Mouse (Mus musculus): ENCODE results near the gene Gnat2. TPM values are rescaled to one million over a fixed set of nuclear protein-coding genes. Genes with fewer than 3 reads are reported as not detected.

Gnat2 gene
- polyA plus RNA-seq, 1 experiment from 2014 or later: 0.33 TPM

DNA sequence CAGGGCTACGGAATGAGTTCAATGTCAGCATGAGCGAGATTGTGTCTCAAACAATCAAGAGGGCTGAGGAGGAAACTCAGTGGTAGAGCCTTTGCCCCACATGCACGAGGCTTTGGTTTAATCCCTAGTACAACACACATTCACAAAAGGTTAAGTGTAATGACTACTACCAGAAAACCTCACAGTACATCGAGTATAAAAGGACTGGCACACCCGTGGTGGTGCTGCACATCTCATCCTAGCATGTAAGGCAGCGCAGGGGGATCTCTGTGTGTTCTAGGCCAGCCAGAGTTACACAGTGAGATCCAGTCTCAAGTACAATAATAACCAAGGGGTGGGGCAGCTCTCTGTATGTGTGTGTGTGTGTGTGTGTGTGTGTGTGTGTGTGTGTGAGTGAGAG is 24.9 kb downstream of the Gnat2 start:
- 87% methylated on average over 6 of the region's 6 CpGs for WGBS
- no peak for DNase-seq (ENCODE audit: low spot score)

GRCm38 (mm10) chr3:108121101-108121500 is 28.5 kb downstream of the Gnat2 start:
- Histone ChIP-seq H3K4me2 (ENCODE audit: low read depth, low read length, severe bottlenecking) (no peak overlapping the region), H3K27me3 (ENCODE audit: control insufficient read depth, insufficient read depth, low read length) (no peaks in the 10 kb centered on the region), H3K9me3 (ENCODE audit: control insufficient read depth, low read length) (no peaks in the 10 kb centered on the region), H3K4me3 (ENCODE audit: low read depth, low read length) (no peak overlapping the region), H3K27ac (ENCODE audit: low read depth, low read length) (no peak overlapping the region), H3K36me3 (ENCODE audit: control insufficient read depth, insufficient read depth, low read length) (no peaks in the 10 kb centered on the region; the same call in 1 of the 2 replicates), H3K4me1 (replicated peaks; ENCODE audit: control insufficient read depth, insufficient read depth, low read length) (no peaks in the 10 kb centered on the region), H3K9ac (ENCODE audit: low read length) (no peak overlapping the region)
- DNase-seq (ENCODE audit: low spot score) (no peak), ATAC-seq (replicated peaks; ENCODE audit: low FRiP score) (no peak)
- WGBS: 96% methylated on average over 3 of the region's 3 CpGs

More for the DNA sequence above, 24.9 kb downstream of the Gnat2 start:
- Histone ChIP-seq H3K9me3 (ENCODE audit: control insufficient read depth, low read length) (no peaks in the 10 kb centered on the region), H3K4me1 (replicated peaks; ENCODE audit: control insufficient read depth, insufficient read depth, low read length) (no peaks in the 10 kb centered on the region), H3K36me3 (ENCODE audit: control insufficient read depth, insufficient read depth, low read length) (peaks cover 3% of the 10 kb centered on the region; the same call in 1 of the 2 replicates), H3K4me3 (ENCODE audit: low read depth, low read length) (no peak overlapping the region), H3K27ac (ENCODE audit: low read depth, low read length) (no peak overlapping the region), H3K4me2 (ENCODE audit: low read depth, low read length, severe bottlenecking) (no peak overlapping the region), H3K9ac (ENCODE audit: low read length) (no peak overlapping the region), H3K27me3 (ENCODE audit: control insufficient read depth, insufficient read depth, low read length) (no peaks in the 10 kb centered on the region)
- no peak for ATAC-seq (replicated peaks; ENCODE audit: low FRiP score)

DNA sequence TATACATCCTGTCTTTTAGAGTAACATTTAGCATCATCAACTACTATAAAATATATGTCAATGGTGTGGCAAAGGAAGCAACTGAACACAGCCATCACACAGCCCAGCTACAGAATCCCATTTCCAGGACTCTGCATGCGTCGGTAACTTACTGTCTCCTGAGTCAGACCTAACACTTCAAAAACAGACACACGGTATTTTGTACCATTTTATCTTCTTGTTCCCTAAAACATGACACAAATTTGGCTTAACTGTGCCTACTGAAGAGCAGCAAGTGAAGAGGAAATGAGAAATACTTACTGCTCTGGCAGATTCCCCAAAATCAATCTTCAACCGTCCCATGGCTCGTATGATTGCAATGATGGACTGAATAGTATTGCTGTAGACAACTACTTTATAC is 30.7 kb downstream of the Gnat2 start:
- Histone ChIP-seq H3K4me1 (replicated peaks; ENCODE audit: control insufficient read depth, insufficient read depth, low read length) (no peaks in the 10 kb centered on the region), H3K9me3 (ENCODE audit: control insufficient read depth, low read length) (no peaks in the 10 kb centered on the region), H3K36me3 (ENCODE audit: control insufficient read depth, insufficient read depth, low read length) (no peaks in the 10 kb centered on the region; the same call in 1 of the 2 replicates), H3K9ac (ENCODE audit: low read length) (no peak overlapping the region), H3K27me3 (ENCODE audit: control insufficient read depth, insufficient read depth, low read length) (no peaks in the 10 kb centered on the region), H3K27ac (ENCODE audit: low read depth, low read length) (no peak overlapping the region), H3K4me3 (ENCODE audit: low read depth, low read length) (no peak overlapping the region), H3K4me2 (ENCODE audit: low read depth, low read length, severe bottlenecking) (no peak overlapping the region)
- no peak for ATAC-seq (replicated peaks; ENCODE audit: low FRiP score)
- DNase-seq (ENCODE audit: low spot score): no peak
- 95% methylated on average over 5 of the region's 5 CpGs for WGBS

- Histone ChIP-seq H3K9ac (ENCODE audit: low read length) (no peak overlapping the region), H3K9me3 (ENCODE audit: control insufficient read depth, low read length) (no peaks in the 10 kb centered on the region), H3K4me1 (replicated peaks; ENCODE audit: control insufficient read depth, insufficient read depth, low read length) (no peaks in the 10 kb centered on the region), H3K4me3 (ENCODE audit: low read depth, low read length) (no peak overlapping the region), H3K27ac (ENCODE audit: low read depth, low read length) (no peak overlapping the region), H3K36me3 (ENCODE audit: control insufficient read depth, insufficient read depth, low read length) (no peaks in the 10 kb centered on the region; the same call in 1 of the 2 replicates), H3K27me3 (ENCODE audit: control insufficient read depth, insufficient read depth, low read length) (no peaks in the 10 kb centered on the region), H3K4me2 (ENCODE audit: low read depth, low read length, severe bottlenecking) (no peak overlapping the region)
- ATAC-seq (replicated peaks; ENCODE audit: low FRiP score) (no peak), DNase-seq (ENCODE audit: low spot score) (no peak)
- WGBS: 75% methylated on average over 1 of the region's 1 CpGs
These were observed 31.5 kb downstream of the Gnat2 start for GRCm38 (mm10) chr3:108124131-108124530.

DNA sequence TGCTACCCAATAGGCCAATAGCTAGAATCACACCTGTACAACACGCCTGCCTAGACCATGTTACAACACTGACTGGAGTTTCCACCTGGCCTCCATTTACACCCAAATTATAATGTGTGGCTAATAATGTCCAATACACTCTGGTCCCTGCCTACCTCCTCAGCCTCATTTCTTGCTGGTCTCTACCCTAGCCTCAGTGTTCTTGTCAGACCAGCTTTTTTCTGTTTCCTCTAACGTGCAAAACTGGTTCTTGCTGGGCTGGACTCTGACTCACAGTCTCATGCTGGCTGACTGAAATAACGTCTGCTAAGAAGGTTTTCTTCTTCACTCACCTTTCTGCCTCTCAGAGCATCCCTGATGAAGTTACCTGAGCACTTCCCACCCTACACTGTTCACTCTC is 33.7 kb downstream of the Gnat2 start:
- ATAC-seq (replicated peaks; ENCODE audit: low FRiP score): no peak
- no peak for DNase-seq (ENCODE audit: low spot score)
- Histone ChIP-seq H3K4me3 (ENCODE audit: low read depth, low read length) (no peak overlapping the region), H3K36me3 (ENCODE audit: control insufficient read depth, insufficient read depth, low read length) (no peaks in the 10 kb centered on the region; the same call in 1 of the 2 replicates), H3K9me3 (ENCODE audit: control insufficient read depth, low read length) (no peaks in the 10 kb centered on the region), H3K4me1 (replicated peaks; ENCODE audit: control insufficient read depth, insufficient read depth, low read length) (no peaks in the 10 kb centered on the region; the same call in 1 of the 2 replicates), H3K9ac (ENCODE audit: low read length) (no peak overlapping the region), H3K27me3 (ENCODE audit: control insufficient read depth, insufficient read depth, low read length) (no peaks in the 10 kb centered on the region), H3K4me2 (ENCODE audit: low read depth, low read length, severe bottlenecking) (no peak overlapping the region), H3K27ac (ENCODE audit: low read depth, low read length) (no peak overlapping the region)
- WGBS: 91% methylated on average over 3 of the region's 3 CpGs

DNA sequence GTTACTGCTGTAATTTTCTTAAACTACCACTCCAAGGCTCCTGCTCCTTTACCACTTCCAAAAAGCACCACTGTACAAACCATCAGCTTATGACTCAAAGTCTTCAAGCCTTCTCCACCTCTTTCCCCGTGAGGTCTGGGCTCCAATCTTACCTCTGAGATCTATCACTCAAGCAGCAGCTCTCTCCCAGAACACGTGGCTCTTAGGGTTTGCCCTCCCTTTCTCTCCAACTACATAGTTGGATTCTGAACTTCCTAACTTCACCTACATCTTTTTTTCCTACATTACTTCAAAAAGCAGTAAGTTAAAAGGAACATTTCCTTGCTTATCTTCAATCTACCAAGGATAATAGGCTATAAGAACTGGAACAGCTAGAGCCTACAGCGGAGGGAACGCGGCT is 35.9 kb downstream of the Gnat2 start:
- Histone ChIP-seq H3K27me3 (ENCODE audit: control insufficient read depth, insufficient read depth, low read length) (no peaks in the 10 kb centered on the region), H3K36me3 (ENCODE audit: control insufficient read depth, insufficient read depth, low read length) (no peaks in the 10 kb centered on the region), H3K4me2 (ENCODE audit: low read depth, low read length, severe bottlenecking) (no peak overlapping the region), H3K27ac (ENCODE audit: low read depth, low read length) (no peak overlapping the region), H3K4me3 (ENCODE audit: low read depth, low read length) (no peak overlapping the region), H3K9ac (ENCODE audit: low read length) (no peak overlapping the region), H3K4me1 (replicated peaks; ENCODE audit: control insufficient read depth, insufficient read depth, low read length) (no peaks in the 10 kb centered on the region; the same call in 1 of the 2 replicates), H3K9me3 (ENCODE audit: control insufficient read depth, low read length) (no peaks in the 10 kb centered on the region)
- no peak for ATAC-seq (replicated peaks; ENCODE audit: low FRiP score)
- no peak for DNase-seq (ENCODE audit: low spot score)
- WGBS: 81% methylated on average over 5 of the region's 5 CpGs

DNA sequence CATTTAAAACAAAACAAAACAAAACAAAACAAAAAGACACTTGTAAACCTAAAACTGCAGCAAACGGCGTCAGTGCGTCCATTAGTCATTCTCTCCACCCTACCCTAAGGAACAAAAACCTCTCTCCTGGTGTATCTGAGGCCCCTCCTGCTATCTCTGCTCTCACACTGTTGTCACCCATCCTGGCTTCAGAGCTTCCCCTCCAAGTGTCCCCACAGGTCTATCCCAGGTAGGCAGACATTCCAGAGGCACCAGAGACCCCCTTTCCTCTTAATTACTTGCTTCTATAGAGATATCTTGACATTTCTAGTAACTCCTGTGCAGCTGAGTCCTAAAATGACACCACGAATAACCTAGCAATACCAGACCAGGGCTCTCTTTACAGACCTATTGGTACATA is 36.8 kb downstream of the Gnat2 start:
- ATAC-seq (replicated peaks; ENCODE audit: low FRiP score) (no peak), DNase-seq (ENCODE audit: low spot score) (no peak)
- 92% methylated on average over 4 of the region's 4 CpGs for WGBS
- Histone ChIP-seq H3K27me3 (ENCODE audit: control insufficient read depth, insufficient read depth, low read length) (no peaks in the 10 kb centered on the region), H3K27ac (ENCODE audit: low read depth, low read length) (no peak overlapping the region), H3K9ac (ENCODE audit: low read length) (no peak overlapping the region), H3K36me3 (ENCODE audit: control insufficient read depth, insufficient read depth, low read length) (no peaks in the 10 kb centered on the region), H3K9me3 (ENCODE audit: control insufficient read depth, low read length) (no peaks in the 10 kb centered on the region), H3K4me1 (replicated peaks; ENCODE audit: control insufficient read depth, insufficient read depth, low read length) (no peaks in the 10 kb centered on the region; the same call in 1 of the 2 replicates), H3K4me2 (ENCODE audit: low read depth, low read length, severe bottlenecking) (no peak overlapping the region), H3K4me3 (ENCODE audit: low read depth, low read length) (no peak overlapping the region)

DNA sequence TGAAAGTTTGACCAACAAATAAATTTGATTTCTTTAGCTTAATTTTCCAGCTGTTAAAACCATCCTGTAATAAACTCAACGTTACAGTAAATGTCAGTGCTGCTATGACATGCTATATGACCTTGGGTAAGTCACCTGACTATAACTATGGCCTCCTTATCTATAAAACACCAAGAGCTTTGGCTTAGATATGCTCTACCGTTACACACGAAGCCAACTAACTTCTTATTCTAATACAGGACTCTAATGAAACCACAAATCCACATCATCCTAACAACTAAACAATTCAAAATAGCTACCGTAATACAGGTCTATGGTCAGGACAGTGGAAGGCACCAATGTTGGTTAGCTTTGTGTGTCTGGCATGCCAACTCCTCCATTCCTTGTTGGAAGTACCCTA is 37.2 kb downstream of the Gnat2 start:
- H3K4me3 ChIP-seq (ENCODE audit: low read depth, low read length): no peak overlapping the region
- DNase-seq (ENCODE audit: low spot score) (no peak), ATAC-seq (replicated peaks; ENCODE audit: low FRiP score) (no peak)
- H3K4me1 ChIP-seq (replicated peaks; ENCODE audit: control insufficient read depth, insufficient read depth, low read length): no peaks in the 10 kb centered on the region; the same call in 1 of the 2 replicates
- no peak overlapping the region for H3K9ac ChIP-seq (ENCODE audit: low read length)
- H3K9me3 ChIP-seq (ENCODE audit: control insufficient read depth, low read length): no peaks in the 10 kb centered on the region
- H3K27me3 ChIP-seq (ENCODE audit: control insufficient read depth, insufficient read depth, low read length): no peaks in the 10 kb centered on the region
- no peaks in the 10 kb centered on the region for H3K36me3 ChIP-seq (ENCODE audit: control insufficient read depth, insufficient read depth, low read length)
- H3K4me2 ChIP-seq (ENCODE audit: low read depth, low read length, severe bottlenecking): no peak overlapping the region
- WGBS: 92% methylated on average over 4 of the region's 4 CpGs
- no peak overlapping the region for H3K27ac ChIP-seq (ENCODE audit: low read depth, low read length)

DNA sequence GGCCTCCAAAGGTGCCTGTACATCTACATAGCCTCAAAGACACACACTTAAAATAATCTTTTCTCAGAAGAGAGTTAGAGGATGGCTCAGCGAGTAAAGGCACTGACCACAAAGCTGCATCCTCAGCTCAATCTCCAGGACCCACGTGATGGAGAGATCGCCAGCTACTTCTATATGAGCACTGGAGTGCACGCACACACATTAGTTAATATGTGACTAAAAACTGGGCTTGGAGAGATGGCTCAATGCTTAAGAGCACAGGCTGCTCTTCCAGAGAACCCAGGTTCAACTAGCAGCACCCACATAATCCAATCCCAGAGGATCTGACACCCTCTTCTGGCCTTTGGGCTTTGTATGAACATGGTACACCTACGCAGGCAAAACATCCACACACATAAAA is 38.6 kb downstream of the Gnat2 start:
- H3K4me2 ChIP-seq (ENCODE audit: low read depth, low read length, severe bottlenecking): no peak overlapping the region
- no peak overlapping the region for H3K27ac ChIP-seq (ENCODE audit: low read depth, low read length)
- no peaks in the 10 kb centered on the region for H3K36me3 ChIP-seq (ENCODE audit: control insufficient read depth, insufficient read depth, low read length)
- H3K27me3 ChIP-seq (ENCODE audit: control insufficient read depth, insufficient read depth, low read length): no peaks in the 10 kb centered on the region
- DNase-seq (ENCODE audit: low spot score): no peak
- no peaks in the 10 kb centered on the region; the same call in 1 of the 2 replicates for H3K4me1 ChIP-seq (replicated peaks; ENCODE audit: control insufficient read depth, insufficient read depth, low read length)
- no peak for ATAC-seq (replicated peaks; ENCODE audit: low FRiP score)
- 94% methylated on average over 5 of the region's 5 CpGs for WGBS
- H3K9ac ChIP-seq (ENCODE audit: low read length): no peak overlapping the region
- no peaks in the 10 kb centered on the region for H3K9me3 ChIP-seq (ENCODE audit: control insufficient read depth, low read length)
- no peak overlapping the region for H3K4me3 ChIP-seq (ENCODE audit: low read depth, low read length)
